Mouse (Mus musculus) G1E (cell line): ENCODE measurements at regions not wholly inside any gene's neighbourhood (a gene's known extent, or its start where the extent isn't known, plus 50 kb on each side); places are given as distances from the start of the nearest gene placed in this dataset.

Source experiments
- CTCF ChIP-seq: IDR thresholded peaks from 2 replicates; pipeline ENCODE4 v1.5.1; 2012; ENCODE audit warnings: low read depth, low read length, inconsistent platforms, mixed read lengths
- GATA1 ChIP-seq: IDR thresholded peaks from 2 replicates; pipeline ENCODE4 v1.6.1; 2012; ENCODE audit warnings: borderline replicate concordance, low read length, inconsistent platforms, mixed read lengths
- GATA2 ChIP-seq: IDR thresholded peaks from 2 replicates; pipeline ENCODE4 v1.6.1; 2012; ENCODE audit warnings: low read depth, low read length, inconsistent platforms, borderline replicate concordance
- POLR2AphosphoS5 ChIP-seq: IDR thresholded peaks from 2 replicates; pipeline ENCODE4 v1.6.1; 2012; ENCODE audit warnings: low read depth, low read length, inconsistent platforms; ENCODE audit not compliant: insufficient replicate concordance

- no peak for TF ChIP-seq CTCF
- no peak for TF ChIP-seq GATA1
- no peak for TF ChIP-seq GATA2
- TF ChIP-seq POLR2AphosphoS5 = no peak
These were observed 240.3 kb downstream of the Ttll7 start for GRCm38 (mm10) chr3:147092188-147093075.
